8 mouse cellular contexts compared by ENCODE assay signal in genomic region chr19:57152357-57152756, GRCm38 (mm10).
DNase-seq lines count a peak whose midpoint lies in the region; ATAC-seq and TF ChIP-seq lines count a peak whose summit lies in the region.

No protein-coding gene starts in this region.

- no peak for DNase-seq in midbrain, embryonic 10.5 days (ENCODE audit: low spot score)
- peak; percentile 95 to 97 for DNase-seq in cerebellum, adult 2 months
- peak; percentile 75 to 88 for DNase-seq in heart, adult 18-20 months
- peak; percentile 66 to 69 for DNase-seq in kidney, postnatal 25 days
- peak; percentile 49 for DNase-seq in ovary, postnatal 14 days (ENCODE audit: low spot score)
- DNase-seq in yolk sac, embryonic 10.5 days (ENCODE audit: low spot score), result no peak
- no peak for DNase-seq in spleen, postnatal 14 days (ENCODE audit: low spot score in 2 of 2)

- H3K9me3 ChIP-seq in midbrain, embryonic 15.5 days, result no peaks in the 10 kb centered on the region
- no peaks in the 10 kb centered on the region for H3K9me3 ChIP-seq in midbrain, embryonic 10.5 days (replicated peaks)

- H3K4me1 ChIP-seq in midbrain, embryonic 15.5 days, result peaks cover 14% of the 10 kb centered on the region
- peaks cover 5% of the 10 kb centered on the region; the same call in 1 of the 2 replicates for H3K4me1 ChIP-seq in midbrain, embryonic 10.5 days
- peaks cover 28% of the 10 kb centered on the region for H3K4me1 ChIP-seq in cerebellum, adult 2 months (ENCODE audit: control insufficient read depth, insufficient read depth, low read length)

- TF ChIP-seq POLR2A in cerebellum, adult 2 months (IDR thresholded peaks at IDR 0.05; ENCODE audit: borderline replicate concordance, insufficient read depth, low read length), result no peak

- H3K9ac ChIP-seq in midbrain, embryonic 15.5 days, result no peak overlapping the region

- no peak for ATAC-seq in midbrain, embryonic 15.5 days (replicated peaks)

- H3K4me3 ChIP-seq in midbrain, embryonic 15.5 days, result no peak overlapping the region
- no peak overlapping the region for H3K4me3 ChIP-seq in midbrain, embryonic 10.5 days
- no peak overlapping the region for H3K4me3 ChIP-seq in cerebellum, adult 2 months (replicated peaks; ENCODE audit: insufficient read depth, low read depth, low read length)

- H3K27me3 ChIP-seq in midbrain, embryonic 15.5 days (replicated peaks), result no peaks in the 10 kb centered on the region
- H3K27me3 ChIP-seq in midbrain, embryonic 10.5 days (ENCODE audit: low read depth, poor library complexity, severe bottlenecking), result no peaks in the 10 kb centered on the region
- no peaks in the 10 kb centered on the region for H3K27me3 ChIP-seq in cerebellum, adult 2 months (ENCODE audit: control insufficient read depth, insufficient read depth, low read length)

- WGBS in midbrain, embryonic 15.5 days, result 37% methylated on average over 9 of the region's 9 CpGs
- WGBS in midbrain, embryonic 10.5 days, result 72% methylated on average over 9 of the region's 9 CpGs
- WGBS in cerebellum, adult 2 months, result 3% methylated on average over 9 of the region's 9 CpGs

- no peak for TF ChIP-seq CTCF in cerebellum, adult 2 months (IDR thresholded peaks at IDR 0.05; ENCODE audit: borderline replicate concordance, insufficient read depth, low read depth, low read length)

- H3K4me2 ChIP-seq in midbrain, embryonic 15.5 days, result no peak overlapping the region

- H3K36me3 ChIP-seq in midbrain, embryonic 15.5 days (replicated peaks), result no peaks in the 10 kb centered on the region
- no peaks in the 10 kb centered on the region for H3K36me3 ChIP-seq in midbrain, embryonic 10.5 days

- 0 out of 2 replicates have a peak overlapping the region, but pooled peaks have one; percentile 21 for H3K27ac ChIP-seq in midbrain, embryonic 15.5 days
- no peak overlapping the region for H3K27ac ChIP-seq in midbrain, embryonic 10.5 days (replicated peaks)
- H3K27ac ChIP-seq in cerebellum, adult 2 months (ENCODE audit: insufficient read depth, low read length), result no peak overlapping the region

Comparison
In these comparisons a context has a peak if more than half of its experiments do, and no peak if none do; other contexts are left out.
1. DNase-seq: peak in cerebellum, adult 2 months (2 of 2), heart, adult 18-20 months (2 of 2), kidney, postnatal 25 days (2 of 2) and ovary, postnatal 14 days (single experiment); none in midbrain, embryonic 10.5 days (single experiment), yolk sac, embryonic 10.5 days (single experiment) and spleen, postnatal 14 days (0 of 2).